Mouse (Mus musculus) myocyte (in vitro differentiated cells): Measurements from ENCODE around the gene Myl4.

Source experiments
- CEBPB ChIP-seq: IDR thresholded peaks from 2 replicates; pipeline ENCODE4 v1.6.1; 2011; ENCODE audit warnings: mild to moderate bottlenecking, moderate library complexity; ENCODE audit not compliant: poor library complexity, insufficient read depth, severe bottlenecking
- E2F4 ChIP-seq: IDR thresholded peaks from one replicate; pipeline ENCODE4 v1.6.1; 2011; ENCODE audit warnings: mild to moderate bottlenecking, control low read depth, moderate library complexity; ENCODE audit not compliant: insufficient read depth
- MAX ChIP-seq: IDR thresholded peaks from one replicate; pipeline ENCODE4 v1.6.1; 2011; ENCODE audit warnings: low read depth, mild to moderate bottlenecking, control low read depth
- MYOD1 ChIP-seq, 3 experiments: IDR thresholded peaks; one replicate each; pipeline ENCODE4 v1.6.1; 2011; ENCODE audit warnings: control low read depth in 2 of 3, low read depth in 2 of 3, mild to moderate bottlenecking in 2 of 3, moderate library complexity in 1 of 3; ENCODE audit not compliant: insufficient read length in 2 of 3, control insufficient read depth in 1 of 3
- MYOG ChIP-seq, 3 experiments: IDR thresholded peaks; one replicate each; pipeline ENCODE4 v1.6.1; 2011; ENCODE audit warnings: control low read depth in 2 of 3, low read depth in 2 of 3, mild to moderate bottlenecking in 2 of 3; ENCODE audit not compliant: insufficient read length in 2 of 3, control insufficient read depth in 1 of 3, insufficient read depth in 1 of 3
- POLR2A ChIP-seq: IDR thresholded peaks from one replicate; pipeline ENCODE4 v1.6.1; 2011; ENCODE audit warnings: low read depth, mild to moderate bottlenecking, control low read depth, moderate library complexity; ENCODE audit not compliant: insufficient read length
- POLR2AphosphoS2 ChIP-seq: IDR thresholded peaks from one replicate; pipeline ENCODE4 v1.6.1; 2011; ENCODE audit warnings: low read depth, control low read depth; ENCODE audit not compliant: insufficient read length
- SRF ChIP-seq: IDR thresholded peaks from one replicate; pipeline ENCODE4 v1.6.1; 2011; ENCODE audit warnings: low read depth; ENCODE audit not compliant: control insufficient read depth, insufficient read length
- TCF12 ChIP-seq: IDR thresholded peaks from one replicate; pipeline ENCODE4 v1.6.1; 2011; ENCODE audit warnings: mild to moderate bottlenecking, control low read depth; ENCODE audit not compliant: poor library complexity, insufficient read depth, severe bottlenecking
- USF1 ChIP-seq: IDR thresholded peaks from one replicate; pipeline ENCODE4 v1.6.1; 2011; ENCODE audit warnings: low read depth, mild to moderate bottlenecking, control low read depth, moderate library complexity

GRCm38 (mm10) chr11:104599265-104599945, 48.9 kb downstream of the Myl4 start:
- TF ChIP-seq POLR2A (no peak), MYOG (IDR thresholded peaks at IDR 0.05; ENCODE audit: control insufficient read depth in 1 of 3, insufficient read depth in 1 of 3, insufficient read length in 2 of 3, low read depth in 2 of 3) (no peak), MAX (no peak), USF1 (no peak), SRF (no peak), E2F4 (no peak), TCF12 (no peak), MYOD1 (IDR thresholded peaks at IDR 0.05; ENCODE audit: control insufficient read depth in 1 of 3, insufficient read length in 2 of 3, low read depth in 2 of 3) (no peak), CEBPB (no peak), POLR2AphosphoS2 (no peak)
